Mouse (Mus musculus) frontal cortex, adult 2 months (tissue): Measurements from ENCODE around the gene Gm13279. TPM values are rescaled to one million over a fixed set of nuclear protein-coding genes. Genes with fewer than 3 reads are reported as not detected.
"Not testable (repeated sequence)": the region's sequence is repeated elsewhere in the genome, so short reads cannot be mapped to it uniquely, and the experiment has no call there.

Experiments used
- DNase-seq, 2 experiments: peaks; one replicate each; pipeline ENCODE4 v3.0.0; 2022; ENCODE audit warnings: low spot score in 1 of 2; ENCODE audit errors: extremely low spot score in 1 of 2
- polyA plus RNA-seq: library from polyadenylated mRNA; depleted of rRNA; stranded (reverse); fragments of >200 nt; gene quantifications from 2 replicates; pipeline ENCODE4 v1.2.3, GENCODE M21; 2012; rRNA removed

Gene Gm13279
- polyA plus RNA-seq = not detected in 2 replicates

DNA sequence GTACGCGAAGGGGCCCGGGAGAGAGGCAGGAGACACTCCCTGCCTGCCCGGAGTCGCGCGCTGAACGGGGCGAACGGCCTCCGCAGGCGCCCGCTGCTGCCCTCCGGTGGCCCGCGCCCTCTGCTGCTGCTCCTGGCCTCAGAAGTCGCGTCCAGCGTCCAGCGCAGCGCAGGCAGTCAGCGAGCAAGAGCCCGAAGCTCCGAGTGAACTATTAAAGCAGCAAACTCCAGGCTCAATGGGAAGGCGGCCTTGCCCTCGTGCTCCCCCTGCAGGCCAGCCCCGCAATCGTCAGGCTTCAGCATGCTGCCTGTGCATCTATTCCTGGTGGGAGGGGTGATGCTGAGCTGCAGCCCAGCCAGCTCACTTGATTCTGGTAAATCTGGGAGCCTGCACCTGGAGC, at the start of gene Gm13279:
Gene Gm13279, plus strand, starts transcription at position 301 of the 400 bp plus-strand sequence.
- DNase-seq = not testable (repeated sequence)

DNA sequence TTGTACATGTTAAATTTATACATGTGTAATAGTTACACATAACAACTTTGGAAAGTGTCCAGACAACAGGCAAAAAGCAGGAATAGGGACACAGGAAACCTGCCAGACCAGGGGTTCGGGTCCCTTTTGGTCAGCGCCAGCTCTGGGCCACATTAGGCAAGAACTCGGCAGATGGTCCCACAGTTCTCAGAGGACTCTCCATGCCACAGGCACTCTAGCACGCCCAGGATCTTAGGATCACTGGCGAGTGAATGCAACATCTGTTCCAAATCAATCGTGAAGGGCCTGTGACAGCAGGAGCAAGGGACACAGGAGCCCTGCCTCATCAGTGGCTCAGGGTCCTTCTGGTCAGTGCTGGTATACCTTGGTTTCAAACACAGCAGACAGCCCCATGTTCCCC, 47.3 kb upstream of the Gm13279 start:
- DNase-seq = no peak

GRCm38 (mm10) chr4:88754818-88755340, 42.3 kb upstream of the Gm13279 start, which contains the start of gene Gm13271:
Gene Gm13271, plus strand, starts transcription at chr4:88754868.
- peak; percentile 65 to 83 for DNase-seq

GRCm38 (mm10) chr4:88756581-88757513, 40.4 kb upstream of the Gm13279 start:
- not testable (repeated sequence) for DNase-seq

- DNase-seq = peak; percentile 91 to 94
Measured at GRCm38 (mm10) chr4:88757628-88758031, 39.6 kb upstream of the Gm13279 start.

DNA sequence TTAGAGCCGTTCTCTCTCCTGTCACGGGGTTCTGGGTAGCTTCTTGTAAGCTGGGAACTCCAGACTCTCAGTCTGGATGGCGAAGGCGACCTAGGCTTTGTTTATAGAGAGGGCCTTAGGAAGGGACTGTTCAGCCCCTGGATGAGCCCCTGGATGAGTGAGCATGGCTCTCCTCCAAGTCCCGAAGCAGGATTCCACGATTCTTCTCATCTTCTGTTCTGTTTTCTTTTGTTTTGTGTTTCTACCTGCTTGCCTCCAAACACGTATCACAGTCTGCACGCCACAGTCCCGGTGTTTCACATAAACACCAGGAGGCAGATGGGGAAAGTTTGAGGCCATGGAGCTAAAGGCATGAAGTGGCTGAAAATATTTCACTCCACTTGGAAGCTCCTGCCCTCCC, 38.4 kb upstream of the Gm13279 start:
- DNase-seq = not testable (repeated sequence)

DNA sequence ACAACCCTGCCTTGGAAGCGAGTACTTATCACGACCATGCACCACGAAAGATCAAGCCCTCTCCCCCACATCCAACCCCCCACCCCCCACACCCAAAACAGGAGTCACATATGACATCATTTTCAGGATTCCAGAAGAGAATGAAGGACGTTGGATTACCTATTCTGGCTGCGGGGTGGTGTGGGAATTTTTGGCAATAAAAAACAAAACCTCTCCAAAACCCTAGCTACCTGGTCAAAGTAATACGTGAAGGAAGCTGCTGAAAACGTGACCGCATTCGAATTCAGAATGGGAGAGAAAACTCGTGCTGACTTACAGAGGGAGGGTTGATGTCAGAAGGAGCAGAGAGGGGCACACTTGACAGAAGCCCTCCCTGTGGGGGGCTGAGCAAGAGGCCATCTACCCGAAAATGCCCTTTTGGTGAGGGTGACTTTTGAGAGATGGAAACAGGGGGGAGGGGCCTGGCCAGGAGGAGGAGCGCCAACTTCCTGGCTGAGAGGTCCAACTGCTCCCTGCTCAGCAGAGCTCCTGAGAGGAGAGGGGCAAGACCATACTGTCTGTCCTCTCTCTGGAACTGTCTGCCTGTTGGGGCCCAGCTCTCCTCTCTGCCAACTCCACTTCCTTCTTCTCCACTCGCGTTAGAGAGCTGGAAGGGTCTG, 37.5 kb upstream of the Gm13279 start, which contains the start of gene Gm13283:
Gene Gm13283, plus strand, starts transcription at position 510 of the 659 bp plus-strand sequence.
- DNase-seq = peak; percentile 24 to 43

DNA sequence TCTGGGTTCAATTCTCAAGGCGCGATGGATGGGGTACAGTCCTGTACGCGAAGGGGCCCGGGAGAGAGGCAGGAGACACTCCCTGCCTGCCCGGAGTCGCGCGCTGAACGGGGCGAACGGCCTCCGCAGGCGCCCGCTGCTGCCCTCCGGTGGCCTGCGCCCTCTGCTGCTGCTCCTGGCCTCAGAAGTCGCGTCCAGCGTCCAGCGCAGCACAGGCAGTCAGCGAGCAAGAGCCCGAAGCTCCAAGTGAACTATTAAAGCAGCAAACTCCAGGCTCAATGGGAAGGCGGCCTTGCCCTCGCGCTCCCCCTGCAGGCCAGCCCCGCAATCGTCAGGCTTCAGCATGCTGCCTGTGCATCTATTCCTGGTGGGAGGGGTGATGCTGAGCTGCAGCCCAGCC, 36.8 kb upstream of the Gm13279 start:
- peak in 1 of 2 experiments; percentile 48 for DNase-seq

DNA sequence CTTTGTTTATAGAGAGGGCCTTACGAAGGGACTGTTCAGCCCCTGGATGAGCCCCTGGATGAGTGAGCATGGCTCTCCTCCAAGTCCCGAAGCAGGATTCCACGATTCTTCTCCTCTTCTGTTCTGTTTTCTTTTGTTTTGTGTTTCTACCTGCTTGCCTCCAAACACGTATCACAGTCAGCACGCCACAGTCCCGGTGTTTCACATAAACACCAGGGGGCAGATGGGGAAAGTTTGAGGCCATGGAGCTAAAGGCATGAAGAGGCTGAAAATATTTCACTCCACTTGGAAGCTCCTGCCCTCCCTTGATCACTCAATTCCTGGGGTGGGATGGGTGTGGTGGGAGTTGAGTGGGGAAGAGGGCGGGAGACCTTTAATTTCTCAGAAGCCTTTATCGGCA, 35.4 kb upstream of the Gm13279 start:
- DNase-seq = peak; percentile 59 to 73

DNA sequence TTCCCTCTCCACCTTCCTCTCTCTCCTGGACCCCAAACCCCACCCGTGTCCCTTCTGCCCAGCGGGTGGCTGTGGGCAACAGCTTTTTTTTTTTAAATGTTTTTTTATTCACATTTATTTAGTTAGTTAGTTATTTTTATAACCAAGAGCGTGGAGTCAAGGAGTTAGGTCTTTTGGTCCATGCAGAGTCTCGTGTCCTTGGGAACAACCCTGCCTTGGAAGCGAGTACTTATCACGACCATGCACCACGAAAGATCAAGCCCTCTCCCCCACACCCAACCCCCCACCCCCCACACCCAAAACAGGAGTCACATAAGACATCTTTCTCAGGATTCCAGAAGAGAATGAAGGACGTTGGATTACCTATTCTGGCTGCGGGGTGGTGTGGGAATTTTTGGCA, 34.9 kb upstream of the Gm13279 start:
- DNase-seq = not testable (repeated sequence)

GRCm38 (mm10) chr4:88763384-88764018, 33.7 kb upstream of the Gm13279 start:
- DNase-seq = not testable (repeated sequence)

DNA sequence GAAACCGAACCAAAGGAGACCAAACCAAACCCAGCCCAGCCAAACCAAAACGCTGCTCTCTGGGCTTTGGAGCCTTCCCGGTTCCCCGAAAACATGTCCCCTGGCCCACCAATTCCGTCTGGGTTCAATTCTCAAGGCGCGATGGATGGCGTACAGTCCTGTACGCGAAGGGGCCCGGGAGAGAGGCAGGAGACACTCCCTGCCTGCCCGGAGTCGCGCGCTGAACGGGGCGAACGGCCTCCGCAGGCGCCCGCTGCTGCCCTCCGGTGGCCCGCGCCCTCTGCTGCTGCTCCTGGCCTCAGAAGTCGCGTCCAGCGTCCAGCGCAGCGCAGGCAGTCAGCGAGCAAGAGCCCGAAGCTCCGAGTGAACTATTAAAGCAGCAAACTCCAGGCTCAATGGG, 23.7 kb upstream of the Gm13279 start, which contains the start of gene Gm13290:
Gene Gm13290, plus strand, starts transcription at position 301 of the 400 bp plus-strand sequence.
- DNase-seq = not testable (repeated sequence)

GRCm38 (mm10) chr4:88776622-88777021, 20.6 kb upstream of the Gm13279 start, which contains the start of gene Gm13289:
Gene Gm13289, plus strand, starts transcription at chr4:88776922.
- not testable (repeated sequence) for DNase-seq

- not testable (repeated sequence) for DNase-seq
Measured at GRCm38 (mm10) chr4:88779550-88779949, 17.6 kb upstream of the Gm13279 start, which contains the start of gene Gm13272. Gene Gm13272, plus strand, starts transcription at chr4:88779850.

- not testable (repeated sequence) for DNase-seq
Measured at GRCm38 (mm10) chr4:88780320-88780719, 16.9 kb upstream of the Gm13279 start.

DNA sequence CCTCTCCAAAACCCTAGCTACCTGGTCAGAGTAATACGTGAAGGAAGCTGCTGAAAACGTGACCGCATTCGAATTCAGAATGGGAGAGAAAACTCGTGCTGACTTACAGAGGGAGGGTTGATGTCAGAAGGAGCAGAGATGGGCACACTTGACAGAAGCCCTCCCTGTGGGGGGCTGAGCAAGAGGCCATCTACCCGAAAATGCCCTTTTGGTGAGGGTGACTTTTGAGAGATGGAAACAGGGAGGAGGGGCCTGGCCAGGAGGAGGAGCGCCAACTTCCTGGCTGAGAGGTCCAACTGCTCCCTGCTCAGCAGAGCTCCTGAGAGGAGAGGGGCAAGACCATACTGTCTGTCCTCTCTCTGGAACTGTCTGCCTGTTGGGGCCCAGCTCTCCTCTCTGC, 15.4 kb upstream of the Gm13279 start, which contains the start of gene Ifnz:
Gene Ifnz, plus strand, starts transcription at position 301 of the 400 bp plus-strand sequence.
- not testable (repeated sequence) for DNase-seq

- DNase-seq = not testable (repeated sequence)
Measured at GRCm38 (mm10) chr4:88782335-88782734, 14.9 kb upstream of the Gm13279 start.

DNA sequence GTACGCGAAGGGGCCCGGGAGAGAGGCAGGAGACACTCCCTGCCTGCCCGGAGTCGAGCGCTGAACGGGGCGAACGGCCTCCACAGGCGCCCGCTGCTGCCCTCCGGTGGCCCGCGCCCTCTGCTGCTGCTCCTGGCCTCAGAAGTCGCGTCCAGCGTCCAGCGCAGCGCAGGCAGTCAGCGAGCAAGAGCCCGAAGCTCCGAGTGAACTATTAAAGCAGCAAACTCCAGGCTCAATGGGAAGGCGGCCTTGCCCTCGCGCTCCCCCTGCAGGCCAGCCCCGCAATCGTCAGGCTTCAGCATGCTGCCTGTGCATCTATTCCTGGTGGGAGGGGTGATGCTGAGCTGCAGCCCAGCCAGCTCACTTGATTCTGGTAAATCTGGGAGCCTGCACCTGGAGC, 11.8 kb upstream of the Gm13279 start, which contains the start of gene Gm13276:
Gene Gm13276, plus strand, starts transcription at position 301 of the 400 bp plus-strand sequence.
- DNase-seq = not testable (repeated sequence)

- peak; percentile 16 to 80 for DNase-seq
Measured at GRCm38 (mm10) chr4:88788402-88788801, 8.8 kb upstream of the Gm13279 start, which contains the start of gene Gm13277. Gene Gm13277, plus strand, starts transcription at chr4:88788632.

DNA sequence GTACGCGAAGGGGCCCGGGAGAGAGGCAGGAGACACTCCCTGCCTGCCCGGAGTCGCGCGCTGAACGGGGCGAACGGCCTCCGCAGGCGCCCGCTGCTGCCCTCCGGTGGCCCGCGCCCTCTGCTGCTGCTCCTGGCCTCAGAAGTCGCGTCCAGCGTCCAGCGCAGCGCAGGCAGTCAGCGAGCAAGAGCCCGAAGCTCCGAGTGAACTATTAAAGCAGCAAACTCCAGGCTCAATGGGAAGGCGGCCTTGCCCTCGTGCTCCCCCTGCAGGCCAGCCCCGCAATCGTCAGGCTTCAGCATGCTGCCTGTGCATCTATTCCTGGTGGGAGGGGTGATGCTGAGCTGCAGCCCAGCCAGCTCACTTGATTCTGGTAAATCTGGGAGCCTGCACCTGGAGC, 5.9 kb upstream of the Gm13279 start, which contains the start of gene Gm13278:
Gene Gm13278, plus strand, starts transcription at position 301 of the 400 bp plus-strand sequence.
- DNase-seq = not testable (repeated sequence)
